ENCODE assay signal across 10 mouse cellular contexts in the genomic region with DNA sequence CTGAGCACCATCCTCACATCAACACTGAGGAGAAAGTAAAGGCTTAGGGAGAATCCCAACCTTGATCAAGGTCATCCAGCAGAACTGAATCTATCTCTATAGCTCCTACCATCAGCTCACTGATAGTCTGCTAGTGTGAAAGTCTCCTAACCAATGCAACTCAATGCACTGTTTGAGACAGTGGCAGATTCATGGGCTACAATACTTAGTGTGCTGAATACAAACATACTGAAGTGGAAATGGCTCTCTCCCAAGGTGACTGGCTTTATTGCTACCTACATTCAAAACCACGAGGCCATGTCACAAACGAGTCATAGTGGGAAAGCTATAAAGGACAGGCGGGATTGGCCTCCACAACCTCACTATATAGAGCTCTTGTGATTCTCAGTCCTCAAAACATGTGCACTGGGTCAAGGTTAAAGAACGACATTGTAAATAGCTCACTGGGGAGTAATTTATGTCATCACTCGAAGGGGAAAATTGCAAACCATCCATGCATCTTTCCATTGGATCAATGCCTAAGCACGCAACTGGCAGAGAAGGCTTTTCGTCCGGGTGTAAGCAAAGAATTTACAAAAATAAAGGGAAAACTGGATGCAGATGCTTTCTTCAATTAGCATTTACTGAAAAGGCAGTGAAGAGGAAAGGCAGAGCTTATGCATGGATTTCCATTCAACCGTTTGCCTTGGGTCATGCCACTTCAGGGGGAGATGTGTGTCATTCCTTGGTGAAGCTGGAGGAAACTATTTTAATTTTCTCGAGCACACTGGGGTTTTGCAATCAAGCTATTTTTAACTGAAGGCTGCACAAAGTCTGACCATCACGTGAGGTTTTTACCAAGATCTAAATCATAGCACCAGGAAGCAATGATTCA.
DNase-seq lines count a peak whose midpoint lies in the region; ATAC-seq lines count a peak whose summit lies in the region.
"Had no signal": no experiment of that assay in that cellular context is flagged by ENCODE, and none has a peak within 500 bp of the region (broad histone marks: within the 10 kb centered on the region; RNA-seq: fewer than 3 reads in every experiment).

No protein-coding gene starts in this region.

- H3K36me3 ChIP-seq in hindbrain, embryonic 13.5 days, result peaks cover 12% of the 10 kb centered on the region
- H3K36me3 ChIP-seq in hindbrain, embryonic 10.5 days, result peaks cover 43% of the 10 kb centered on the region
- no peaks in the 10 kb centered on the region for H3K36me3 ChIP-seq in kidney, embryonic 16.5 days (ENCODE audit: insufficient read depth, low read length)
- no peaks in the 10 kb centered on the region for H3K36me3 ChIP-seq in intestine, embryonic 16.5 days (ENCODE audit: control insufficient read depth, insufficient read depth, low read length)
- H3K36me3 ChIP-seq: heart, embryonic 10.5 days had no signal

- H3K4me2 ChIP-seq in hindbrain, embryonic 13.5 days, result no peak overlapping the region
- no peak overlapping the region for H3K4me2 ChIP-seq in kidney, embryonic 16.5 days (replicated peaks; ENCODE audit: low read depth, low read length)
- H3K4me2 ChIP-seq in intestine, embryonic 16.5 days (ENCODE audit: low read depth, low read length), result no peak overlapping the region

- H3K4me1 ChIP-seq in hindbrain, embryonic 13.5 days (replicated peaks), result peaks cover 56% of the 10 kb centered on the region
- peaks cover 6% of the 10 kb centered on the region; the same call in 1 of the 2 replicates for H3K4me1 ChIP-seq in hindbrain, embryonic 10.5 days (replicated peaks)
- peaks cover 20% of the 10 kb centered on the region for H3K4me1 ChIP-seq in kidney, embryonic 16.5 days (ENCODE audit: insufficient read depth, low read length)
- H3K4me1 ChIP-seq in intestine, embryonic 16.5 days (ENCODE audit: control insufficient read depth, insufficient read depth, low read length), result peaks cover 7% of the 10 kb centered on the region; the same call in 1 of the 2 replicates

- no peak for DNase-seq in hindbrain, embryonic 10.5 days (ENCODE audit: low spot score)
- peak; percentile 46 for DNase-seq in 416B (ENCODE audit: low read depth)
- DNase-seq in adipocyte (ENCODE audit: low spot score), result peak; percentile 54
- DNase-seq in urinary bladder, postnatal 36 days (ENCODE audit: low spot score in 2 of 2), result no peak

- peak overlapping the region; percentile 35; the same call in 1 of the 2 replicates for H3K27ac ChIP-seq in hindbrain, embryonic 13.5 days
- no peak overlapping the region for H3K27ac ChIP-seq in hindbrain, embryonic 10.5 days
- peak overlapping the region; percentile 19; the same call in 1 of the 2 replicates for H3K27ac ChIP-seq in kidney, embryonic 16.5 days (ENCODE audit: low read length)
- no peak overlapping the region for H3K27ac ChIP-seq in intestine, embryonic 16.5 days (ENCODE audit: low read length)
- H3K27ac ChIP-seq: stomach, postnatal 0 days had no signal

- WGBS in hindbrain, embryonic 13.5 days, result 38% methylated on average over 11 of the region's 11 CpGs
- WGBS in hindbrain, embryonic 10.5 days, result 77% methylated on average over 11 of the region's 11 CpGs
- 34% methylated on average over 11 of the region's 11 CpGs for WGBS in kidney, embryonic 16.5 days
- 53% methylated on average over 11 of the region's 11 CpGs for WGBS in intestine, embryonic 16.5 days

- no peak overlapping the region; the same call in 1 of the 2 replicates for H3K9ac ChIP-seq in hindbrain, embryonic 13.5 days
- H3K9ac ChIP-seq in kidney, embryonic 16.5 days (replicated peaks; ENCODE audit: low read length), result no peak overlapping the region
- no peak overlapping the region for H3K9ac ChIP-seq in intestine, embryonic 16.5 days (ENCODE audit: low read depth, low read length)

- no peaks in the 10 kb centered on the region for H3K27me3 ChIP-seq in hindbrain, embryonic 13.5 days
- H3K27me3 ChIP-seq in hindbrain, embryonic 10.5 days (ENCODE audit: insufficient read depth, poor library complexity, severe bottlenecking), result no peaks in the 10 kb centered on the region
- no peaks in the 10 kb centered on the region for H3K27me3 ChIP-seq in kidney, embryonic 16.5 days (ENCODE audit: insufficient read depth, low read length)
- no peaks in the 10 kb centered on the region for H3K27me3 ChIP-seq in intestine, embryonic 16.5 days (replicated peaks; ENCODE audit: control insufficient read depth, insufficient read depth, low read length)

- H3K4me3 ChIP-seq in hindbrain, embryonic 13.5 days, result no peak overlapping the region
- no peak overlapping the region for H3K4me3 ChIP-seq in hindbrain, embryonic 10.5 days
- H3K4me3 ChIP-seq in kidney, embryonic 16.5 days (ENCODE audit: low read length), result no peak overlapping the region
- H3K4me3 ChIP-seq in intestine, embryonic 16.5 days (ENCODE audit: low read length), result no peak overlapping the region
- H3K4me3 ChIP-seq: heart, embryonic 10.5 days had no signal

- no peaks in the 10 kb centered on the region for H3K9me3 ChIP-seq in hindbrain, embryonic 13.5 days
- no peaks in the 10 kb centered on the region for H3K9me3 ChIP-seq in hindbrain, embryonic 10.5 days
- no peaks in the 10 kb centered on the region for H3K9me3 ChIP-seq in kidney, embryonic 16.5 days (ENCODE audit: low read length)
- H3K9me3 ChIP-seq in intestine, embryonic 16.5 days (ENCODE audit: control insufficient read depth, low read length), result no peaks in the 10 kb centered on the region
- H3K9me3 ChIP-seq: heart, embryonic 10.5 days had no signal

- no peak for ATAC-seq in hindbrain, embryonic 13.5 days (ENCODE audit: low FRiP score)
- ATAC-seq in kidney, embryonic 16.5 days (ENCODE audit: low FRiP score, low TSS enrichment), result peak; percentile 52; the same call in 1 of the 2 replicates
- ATAC-seq in erythroid progenitor cell, adult 5-6 weeks (replicated peaks; ENCODE audit: low FRiP score, poor library complexity, severe bottlenecking), result no peak
- no peak for ATAC-seq in intestine, embryonic 16.5 days

Comparison
In these comparisons a context has a peak if more than half of its experiments do, and no peak if none do; other contexts are left out.
1. H3K27ac ChIP-seq: peak in hindbrain, embryonic 13.5 days (single experiment) and kidney, embryonic 16.5 days (single experiment); none in hindbrain, embryonic 10.5 days (single experiment) and intestine, embryonic 16.5 days (single experiment).
2. DNase-seq: peak in 416B (single experiment) and adipocyte (single experiment); none in hindbrain, embryonic 10.5 days (single experiment) and urinary bladder, postnatal 36 days (0 of 2).